ENCODE assay signal across 4 mouse cellular contexts in genomic region chr6:47679946-47680345, GRCm38 (mm10).
DNase-seq lines count a peak whose midpoint lies in the region.

No protein-coding gene starts in this region.

- DNase-seq in cerebellum, adult 11-12 months: peak; percentile 11
- DNase-seq in cerebellum, adult 9-10 months: peak; percentile 71
- DNase-seq in heart, adult 11 months: peak; percentile 49
- DNase-seq in kidney, adult 9 months: peak; percentile 27

Comparison
In these comparisons a context has a peak if more than half of its experiments do, and no peak if none do; other contexts are left out.
1. Peak in every context shown above with its lines: DNase-seq.
2. DNase-seq: peak in every context shown above with its lines; median percentile 71 in cerebellum, adult 9-10 months; 49 in heart, adult 11 months; 27 in kidney, adult 9 months; 11 in cerebellum, adult 11-12 months.